Mouse (Mus musculus) cortical plate, adult 2 months (tissue): ENCODE measurements around the gene Cacna1h.

Source experiments
- CTCF ChIP-seq: fragments of 200-500 bp; IDR thresholded peaks from 2 replicates; pipeline ENCODE4 v1.5.1; 2011; ENCODE audit warnings: mild to moderate bottlenecking, control low read depth, low read length; ENCODE audit not compliant: insufficient read depth; ENCODE audit errors: extremely low read depth
- POLR2A ChIP-seq: fragments of 200-500 bp; IDR thresholded peaks from 2 replicates; pipeline ENCODE4 v1.6.1; 2011; ENCODE audit warnings: mild to moderate bottlenecking, low read length, control low read depth; ENCODE audit not compliant: insufficient read depth; ENCODE audit errors: extremely low read depth

DNA sequence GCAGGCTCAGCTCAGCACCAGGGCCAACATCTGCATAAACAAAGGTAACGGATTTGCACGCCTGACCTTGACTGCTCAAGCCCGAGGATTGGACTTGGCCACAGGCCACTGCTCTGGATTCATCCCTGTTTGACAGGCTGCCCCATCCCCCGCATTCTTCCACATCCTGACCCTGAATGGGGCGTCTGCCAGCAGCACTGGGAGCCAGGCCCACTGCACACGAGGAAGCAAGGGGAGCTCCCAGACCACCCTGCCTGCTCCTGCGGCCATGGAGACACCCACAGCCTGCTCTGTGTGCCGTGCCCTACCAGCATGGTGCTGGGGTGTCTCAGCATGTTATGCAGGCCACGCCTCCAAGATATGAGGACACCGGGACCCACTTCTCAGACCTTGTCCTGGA, 6.1 kb downstream of the Cacna1h start:
- TF ChIP-seq CTCF (no peak), POLR2A (no peak)
